Mouse (Mus musculus) kidney, embryonic 16.5 days (tissue): ENCODE measurements at regions not wholly inside any gene's neighbourhood (a gene's known extent, or its start where the extent isn't known, plus 50 kb on each side); places are given as distances from the start of the nearest gene placed in this dataset.
"Not testable (repeated sequence)": the region's sequence is repeated elsewhere in the genome, so short reads cannot be mapped to it uniquely, and the experiment has no call there.

Experiments
- ATAC-seq: fragments of 200-750 bp; cut with Nextera tagmentation; 2 replicates; pipeline ENCODE4 v1.8.0; 2017; ENCODE audit warnings: moderate TSS enrichment; ENCODE audit not compliant: low FRiP score, low TSS enrichment
- H3K27ac ChIP-seq: fragments of 300-500 bp; sonication (generic); 2 replicates; pipeline ENCODE4 v1.5.1; 2014; ENCODE audit warnings: low read length
- H3K27me3 ChIP-seq: fragments of 300-500 bp; sonication (generic); 2 replicates; pipeline ENCODE4 v1.6.1; 2014; ENCODE audit warnings: low read length, control low read depth, mixed read lengths; ENCODE audit not compliant: insufficient read depth
- H3K36me3 ChIP-seq: fragments of 300-500 bp; sonication (generic); 2 replicates; pipeline ENCODE4 v1.6.1; 2014; ENCODE audit warnings: low read length, control low read depth, mixed read lengths; ENCODE audit not compliant: insufficient read depth
- H3K4me1 ChIP-seq: fragments of 300-500 bp; sonication (generic); 2 replicates; pipeline ENCODE4 v1.6.1; 2014; ENCODE audit warnings: low read length, control low read depth, mixed read lengths; ENCODE audit not compliant: insufficient read depth
- H3K4me2 ChIP-seq: fragments of 300-500 bp; sonication (generic); replicated peaks from 2 replicates; pipeline ENCODE4 v1.6.1; 2014; ENCODE audit warnings: low read depth, low read length
- H3K4me3 ChIP-seq: fragments of 300-500 bp; sonication (generic); 2 replicates; pipeline ENCODE4 v1.5.1; 2014; ENCODE audit warnings: mild to moderate bottlenecking, low read length
- H3K9ac ChIP-seq: fragments of 300-500 bp; sonication (generic); replicated peaks from 2 replicates; pipeline ENCODE4 v1.6.1; 2014; ENCODE audit warnings: low read length
- H3K9me3 ChIP-seq: fragments of 300-500 bp; sonication (generic); 2 replicates; pipeline ENCODE4 v1.6.1; 2016; ENCODE audit warnings: low read length, control low read depth
- WGBS: fragments of 180-500 bp; shearing (Covaris S2); extraction: QIAGEN DNeasy Blood & Tissue Kit; methylation state at CpG from one replicate; pipeline ENCODE4 v1.1.7; 2014; 5-methylcytosine and 5-hydroxymethylcytosine counted together

DNA sequence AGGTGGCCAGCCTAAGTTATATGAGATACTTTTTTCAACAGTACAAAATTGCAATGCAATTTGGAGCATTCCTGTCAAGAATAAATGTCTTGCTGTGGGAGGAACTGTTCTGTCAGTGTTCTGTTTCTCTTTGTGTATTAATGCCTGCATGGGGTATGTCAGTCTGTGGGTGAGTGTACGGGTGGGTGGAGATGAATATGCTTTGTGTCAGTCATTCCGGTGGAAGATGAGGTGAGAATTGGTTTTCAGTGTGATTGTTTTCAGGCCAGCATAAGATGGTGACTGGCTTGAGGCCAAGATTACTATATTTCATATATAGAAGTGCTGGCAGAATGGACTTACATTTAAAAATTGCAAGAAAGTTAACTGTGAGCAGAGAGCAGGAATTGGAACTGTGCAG is 184.0 kb downstream of the Frk start:
- Histone ChIP-seq H3K9me3 (no peaks in the 10 kb centered on the region), H3K4me3 (no peak overlapping the region), H3K9ac (no peak overlapping the region), H3K4me1 (no peaks in the 10 kb centered on the region), H3K27me3 (no peaks in the 10 kb centered on the region), H3K4me2 (no peak overlapping the region), H3K27ac (no peak overlapping the region), H3K36me3 (no peaks in the 10 kb centered on the region)
- ATAC-seq: no peak
- WGBS: 68% methylated on average over 2 of the region's 2 CpGs

DNA sequence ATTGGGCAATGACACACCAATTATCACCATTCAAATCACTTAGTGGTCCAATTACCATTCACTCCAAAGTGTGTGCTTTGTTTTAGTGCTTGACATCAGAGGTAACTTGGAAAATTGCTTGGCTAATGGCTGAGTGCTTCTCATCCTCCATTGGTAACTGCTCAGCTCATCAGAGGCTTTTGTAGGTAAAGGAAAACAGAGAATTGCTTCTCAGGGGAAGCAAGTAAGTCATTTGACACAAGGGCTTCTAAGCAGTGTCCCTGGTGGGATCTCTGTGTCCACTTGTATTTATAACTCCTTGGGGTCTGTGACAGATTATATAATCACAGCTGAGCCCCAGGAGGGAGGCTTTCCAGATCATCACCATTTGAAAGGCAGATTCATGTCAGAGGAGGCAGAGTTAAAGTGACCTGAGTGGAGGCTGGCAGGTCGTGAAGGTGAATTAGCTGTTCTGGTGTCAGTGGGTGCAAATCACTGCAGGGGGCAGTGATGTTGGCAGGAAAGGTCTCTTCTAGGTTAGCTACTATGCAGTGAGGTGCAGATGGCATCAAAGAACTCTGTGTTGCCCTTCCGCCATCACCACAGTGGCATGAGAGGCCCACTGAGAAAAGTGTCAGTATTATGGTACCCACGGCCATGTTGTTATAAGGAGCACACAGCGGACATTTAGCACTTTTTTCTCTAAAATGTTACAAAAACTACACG is 184.7 kb downstream of the Frk start:
- no peak overlapping the region for H3K4me3 ChIP-seq
- ATAC-seq: no peak
- no peaks in the 10 kb centered on the region for H3K27me3 ChIP-seq
- H3K27ac ChIP-seq: no peak overlapping the region
- 53% methylated on average over 5 of the region's 5 CpGs for WGBS
- no peak overlapping the region for H3K4me2 ChIP-seq
- no peaks in the 10 kb centered on the region for H3K36me3 ChIP-seq
- H3K9ac ChIP-seq: no peak overlapping the region
- no peaks in the 10 kb centered on the region for H3K9me3 ChIP-seq
- no peaks in the 10 kb centered on the region for H3K4me1 ChIP-seq

DNA sequence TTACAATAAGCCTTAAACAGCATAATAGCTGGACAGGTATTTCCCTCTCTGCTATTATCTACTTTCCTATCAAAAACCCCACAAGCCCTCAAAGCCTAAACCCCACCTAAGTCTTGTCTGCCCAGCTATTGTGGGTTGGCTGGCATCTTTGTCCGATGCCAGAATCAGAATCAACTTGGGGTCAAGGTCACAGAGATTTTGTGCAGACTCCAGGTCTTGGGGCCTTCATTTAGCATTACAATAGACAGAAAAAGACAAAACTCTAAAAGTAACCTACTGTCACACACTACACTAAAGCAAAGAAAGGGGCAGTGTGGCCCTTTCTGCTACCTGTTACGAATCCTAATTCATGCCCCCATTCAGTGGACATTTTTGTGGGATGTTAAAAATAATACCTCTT is 188.6 kb downstream of the Frk start:
- Histone ChIP-seq H3K4me2 (no peak overlapping the region), H3K9ac (no peak overlapping the region), H3K4me1 (no peaks in the 10 kb centered on the region), H3K9me3 (no peaks in the 10 kb centered on the region), H3K4me3 (no peak overlapping the region), H3K27me3 (no peaks in the 10 kb centered on the region), H3K27ac (no peak overlapping the region), H3K36me3 (no peaks in the 10 kb centered on the region)
- no peak for ATAC-seq
- 84% methylated on average over 2 of the region's 2 CpGs for WGBS

DNA sequence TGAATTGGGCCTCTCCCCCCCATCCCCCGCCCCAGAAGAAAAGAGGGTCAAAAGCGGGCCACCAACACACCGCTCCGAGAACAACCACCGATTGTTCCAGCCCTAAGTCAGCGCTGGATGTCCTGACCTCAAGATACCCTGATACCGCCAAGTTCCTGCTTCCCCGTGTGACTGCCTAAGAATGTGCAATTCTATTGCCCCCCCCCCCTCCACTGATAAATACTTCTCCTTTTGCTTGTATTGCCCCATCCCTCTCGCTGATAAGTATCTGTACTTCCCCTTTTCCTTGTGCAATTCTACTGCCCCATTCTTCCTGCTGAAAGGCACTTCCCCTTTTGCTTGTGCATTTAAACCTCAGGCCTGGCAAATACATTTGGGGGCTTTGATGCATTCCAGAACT is 216.2 kb downstream of the Frk start:
- not testable (repeated sequence) for H3K4me1 ChIP-seq, H3K27ac ChIP-seq, H3K4me2 ChIP-seq, H3K9ac ChIP-seq, H3K27me3 ChIP-seq, H3K9me3 ChIP-seq, H3K36me3 ChIP-seq, ATAC-seq, H3K4me3 ChIP-seq
- WGBS: 85% methylated on average over 9 of the region's 9 CpGs

DNA sequence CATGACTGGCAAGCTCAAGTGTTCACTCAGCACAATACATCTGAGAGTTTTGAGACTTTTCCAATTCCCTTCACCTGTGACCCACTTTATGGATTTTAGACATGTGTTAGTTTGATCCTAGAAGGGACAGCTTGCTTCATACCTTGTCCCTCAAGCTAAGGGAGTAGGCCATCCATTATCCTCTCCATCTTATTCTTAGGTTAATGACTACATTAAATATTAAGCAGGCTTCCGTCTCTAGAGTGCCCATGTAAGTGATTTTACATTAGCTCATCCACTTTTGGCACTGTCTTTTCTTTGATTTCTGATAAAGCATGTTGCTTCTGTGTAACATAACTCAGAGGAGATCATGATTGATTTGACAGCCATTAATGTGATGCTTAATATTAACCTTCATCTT is 218.8 kb downstream of the Frk start:
- 64% methylated on average over 1 of the region's 1 CpGs for whole genome bisulfite sequencing
- Histone ChIP-seq H3K27me3 (no peaks in the 10 kb centered on the region), H3K27ac (no peak overlapping the region), H3K4me1 (no peaks in the 10 kb centered on the region), H3K4me2 (no peak overlapping the region), H3K9ac (no peak overlapping the region), H3K9me3 (no peaks in the 10 kb centered on the region), H3K36me3 (no peaks in the 10 kb centered on the region), H3K4me3 (no peak overlapping the region)
- ATAC-seq: no peak

DNA sequence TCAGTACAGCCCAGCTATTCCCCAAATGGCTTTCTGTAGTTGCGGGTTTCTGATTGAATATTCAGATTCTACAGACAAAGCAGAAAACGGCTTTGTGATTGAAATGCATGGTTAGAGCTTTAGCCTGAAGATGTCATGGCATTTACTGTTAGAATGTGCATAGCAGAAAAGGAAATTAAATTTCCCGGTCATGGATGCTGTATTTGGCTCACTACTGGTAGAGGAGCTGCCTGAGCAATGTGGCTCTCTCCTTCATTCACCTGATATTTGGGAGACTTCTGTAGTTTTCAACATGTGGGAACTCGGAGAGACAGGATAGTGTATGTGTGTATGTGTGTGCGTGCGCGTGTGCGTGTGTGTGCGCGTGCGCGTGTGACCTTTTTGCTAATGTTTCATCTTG is 222.2 kb downstream of the Frk start:
- 95% methylated on average over 12 of the region's 12 CpGs for WGBS
- H3K4me3 ChIP-seq: no peak overlapping the region
- no peaks in the 10 kb centered on the region for H3K27me3 ChIP-seq
- ATAC-seq: no peak
- no peaks in the 10 kb centered on the region for H3K9me3 ChIP-seq
- no peak overlapping the region for H3K9ac ChIP-seq
- H3K4me2 ChIP-seq: no peak overlapping the region
- H3K27ac ChIP-seq: no peak overlapping the region
- no peaks in the 10 kb centered on the region for H3K36me3 ChIP-seq
- no peaks in the 10 kb centered on the region for H3K4me1 ChIP-seq

DNA sequence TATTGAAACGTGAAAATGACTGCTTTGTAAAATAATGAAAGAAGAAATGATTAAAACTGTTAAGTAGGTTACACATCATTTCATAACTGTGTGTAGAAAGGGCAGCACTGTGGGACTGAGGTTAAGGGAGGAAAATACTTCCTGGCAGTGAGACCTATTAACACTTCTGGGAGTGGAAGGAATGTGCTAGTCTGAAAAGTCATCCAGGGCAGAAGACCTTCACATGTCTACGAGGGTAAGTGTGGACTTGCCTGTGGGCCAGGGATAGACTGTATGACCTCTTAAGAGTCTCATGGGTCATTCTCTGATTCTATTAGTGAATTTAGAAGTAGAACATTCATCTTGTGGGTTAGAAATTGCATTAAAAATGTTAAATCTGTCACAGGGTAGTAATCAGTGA is 248.1 kb downstream of the Frk start:
- ATAC-seq: no peak
- Histone ChIP-seq H3K4me1 (no peaks in the 10 kb centered on the region), H3K9ac (no peak overlapping the region), H3K4me2 (no peak overlapping the region), H3K36me3 (no peaks in the 10 kb centered on the region), H3K9me3 (no peaks in the 10 kb centered on the region), H3K4me3 (no peak overlapping the region), H3K27ac (no peak overlapping the region), H3K27me3 (no peaks in the 10 kb centered on the region)
- WGBS: 57% methylated on average over 2 of the region's 2 CpGs

DNA sequence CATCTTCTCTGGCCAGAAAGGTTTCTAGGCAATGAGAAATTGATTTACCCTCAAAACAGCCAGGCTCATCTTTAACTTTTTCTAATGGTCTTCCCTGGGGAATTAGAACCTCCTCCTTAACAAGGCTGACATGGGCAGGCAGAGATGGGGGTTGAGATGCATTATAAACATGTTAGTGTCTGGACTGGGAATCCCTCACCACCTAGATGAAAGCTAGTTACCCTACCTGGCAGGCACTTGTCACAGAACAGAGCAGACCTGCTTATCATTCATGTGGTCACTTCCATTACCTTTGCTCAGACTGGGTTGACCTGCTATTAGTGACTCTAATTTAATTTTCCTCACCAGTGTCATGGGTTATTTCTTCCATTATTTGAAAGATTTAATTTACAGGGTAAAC is 279.2 kb downstream of the Frk start:
- H3K36me3 ChIP-seq: no peaks in the 10 kb centered on the region
- no peaks in the 10 kb centered on the region for H3K4me1 ChIP-seq
- no peak overlapping the region for H3K27ac ChIP-seq
- no peaks in the 10 kb centered on the region for H3K9me3 ChIP-seq
- no peak for ATAC-seq
- no peaks in the 10 kb centered on the region for H3K27me3 ChIP-seq
- H3K4me3 ChIP-seq: no peak overlapping the region
- H3K9ac ChIP-seq: no peak overlapping the region
- no peak overlapping the region for H3K4me2 ChIP-seq

DNA sequence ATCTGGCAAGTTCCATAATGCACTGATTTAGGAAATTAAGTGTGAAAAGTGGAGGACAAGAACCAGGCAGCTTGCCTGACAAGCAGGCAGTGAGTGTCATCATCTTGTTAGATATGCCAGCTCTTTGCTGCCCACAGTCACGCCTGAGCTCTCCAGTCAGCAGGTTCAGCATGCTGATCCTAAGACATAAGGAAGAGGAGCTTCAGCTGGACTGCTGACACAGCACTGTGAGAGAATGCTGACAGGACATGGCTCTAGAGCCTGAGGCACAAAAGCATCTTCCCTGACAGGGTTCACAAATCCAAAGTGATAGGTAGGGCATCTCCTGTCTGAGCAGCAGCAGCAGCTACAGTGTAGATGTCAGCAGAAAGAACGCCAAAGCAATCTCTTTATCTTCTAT is 308.9 kb downstream of the Frk start:
- Histone ChIP-seq H3K4me2 (no peak overlapping the region), H3K9ac (no peak overlapping the region)
- peak; percentile 73; the same call in 1 of the 2 replicates for ATAC-seq

DNA sequence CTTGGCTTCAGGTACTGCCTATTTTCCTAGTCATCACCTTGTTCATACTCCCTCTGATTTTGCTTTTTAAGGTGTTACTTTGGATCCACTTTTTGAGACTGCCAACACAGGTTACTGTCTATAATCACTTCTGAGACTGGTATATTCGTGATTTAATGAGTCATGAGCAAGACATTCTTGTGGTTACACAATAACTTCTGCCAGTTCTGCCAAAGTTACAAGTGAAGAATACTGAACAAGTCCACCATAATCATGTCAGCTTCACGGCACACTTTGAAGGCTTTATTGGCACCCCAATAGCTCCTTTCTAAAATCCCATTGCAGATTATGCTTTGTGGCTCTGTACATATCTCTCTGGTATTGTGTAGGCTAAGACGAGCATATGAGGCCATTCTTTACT is 327.9 kb downstream of the Frk start:
- no peak for ATAC-seq
- H3K36me3 ChIP-seq: no peaks in the 10 kb centered on the region
- no peak overlapping the region for H3K27ac ChIP-seq
- no peak overlapping the region for H3K4me3 ChIP-seq
- H3K4me1 ChIP-seq: no peaks in the 10 kb centered on the region
- H3K9ac ChIP-seq: no peak overlapping the region
- H3K4me2 ChIP-seq: no peak overlapping the region
- WGBS: 87% methylated on average over 3 of the region's 3 CpGs
- H3K9me3 ChIP-seq: no peaks in the 10 kb centered on the region
- H3K27me3 ChIP-seq: no peaks in the 10 kb centered on the region

More for the DNA sequence above, 308.9 kb downstream of the Frk start:
- Histone ChIP-seq H3K4me1 (no peaks in the 10 kb centered on the region), H3K27ac (no peak overlapping the region), H3K36me3 (no peaks in the 10 kb centered on the region), H3K9me3 (no peaks in the 10 kb centered on the region), H3K27me3 (no peaks in the 10 kb centered on the region), H3K4me3 (no peak overlapping the region)
- 43% methylated on average over 2 of the region's 2 CpGs for WGBS
